Mouse (Mus musculus): ENCODE measurements around the gene Pnpla6.
A peak's percentile ranks its signal among the peaks of the same experiment; 100 is the strongest.
"Not testable (repeated sequence)": the region's sequence is repeated elsewhere in the genome, so short reads cannot be mapped to it uniquely, and the experiment has no call there.

Gene Pnpla6

GRCm38 (mm10) chr8:3576211-3576960 is 61.2 kb downstream of the Pnpla6 start:
- DNase-seq, result no peak

- DNase-seq, result no peak
Observed at GRCm38 (mm10) chr8:3579390-3580364, 64.5 kb downstream of the Pnpla6 start.

- DNase-seq, result not testable (repeated sequence)
Observed at GRCm38 (mm10) chr8:3581961-3582360, 66.8 kb downstream of the Pnpla6 start.

- no peak for DNase-seq
Observed at GRCm38 (mm10) chr8:3586452-3586851, 71.3 kb downstream of the Pnpla6 start.

- no peak for DNase-seq
Observed at GRCm38 (mm10) chr8:3586993-3587390, 71.8 kb downstream of the Pnpla6 start, which contains the start of gene Camsap3. Gene Camsap3 (plus strand): TSS chr8:3587293.

GRCm38 (mm10) chr8:3587391-3588257 is 72.4 kb downstream of the Pnpla6 start:
- DNase-seq, result peak; percentile 77

GRCm38 (mm10) chr8:3588258-3588633 is 73.1 kb downstream of the Pnpla6 start:
- no peak for DNase-seq

GRCm38 (mm10) chr8:3593470-3593869 is 78.3 kb downstream of the Pnpla6 start:
- no peak for DNase-seq

All from right cerebral cortex, postnatal 25 days (tissue).